Mouse (Mus musculus) erythroblast, embryonic 14.5 days (primary cell): ENCODE measurements around the gene Helz2.

ENCODE experiments used
- GATA1 ChIP-seq: IDR thresholded peaks from 2 replicates; pipeline ENCODE4 v1.6.1; 2012; ENCODE audit warnings: low read length, inconsistent platforms, mixed read lengths
- TAL1 ChIP-seq: IDR thresholded peaks from 3 replicates; pipeline ENCODE4 v1.6.1; 2012; ENCODE audit warnings: low read length, inconsistent platforms, mixed read lengths

GRCm38 (mm10) chr2:181274639-181275038 lies 32.8 kb upstream of the Helz2 start:
- TF ChIP-seq GATA1 (no peak), TAL1 (no peak)
